Mouse (Mus musculus): ENCODE measurements around the gene Srsf2.

DNA sequence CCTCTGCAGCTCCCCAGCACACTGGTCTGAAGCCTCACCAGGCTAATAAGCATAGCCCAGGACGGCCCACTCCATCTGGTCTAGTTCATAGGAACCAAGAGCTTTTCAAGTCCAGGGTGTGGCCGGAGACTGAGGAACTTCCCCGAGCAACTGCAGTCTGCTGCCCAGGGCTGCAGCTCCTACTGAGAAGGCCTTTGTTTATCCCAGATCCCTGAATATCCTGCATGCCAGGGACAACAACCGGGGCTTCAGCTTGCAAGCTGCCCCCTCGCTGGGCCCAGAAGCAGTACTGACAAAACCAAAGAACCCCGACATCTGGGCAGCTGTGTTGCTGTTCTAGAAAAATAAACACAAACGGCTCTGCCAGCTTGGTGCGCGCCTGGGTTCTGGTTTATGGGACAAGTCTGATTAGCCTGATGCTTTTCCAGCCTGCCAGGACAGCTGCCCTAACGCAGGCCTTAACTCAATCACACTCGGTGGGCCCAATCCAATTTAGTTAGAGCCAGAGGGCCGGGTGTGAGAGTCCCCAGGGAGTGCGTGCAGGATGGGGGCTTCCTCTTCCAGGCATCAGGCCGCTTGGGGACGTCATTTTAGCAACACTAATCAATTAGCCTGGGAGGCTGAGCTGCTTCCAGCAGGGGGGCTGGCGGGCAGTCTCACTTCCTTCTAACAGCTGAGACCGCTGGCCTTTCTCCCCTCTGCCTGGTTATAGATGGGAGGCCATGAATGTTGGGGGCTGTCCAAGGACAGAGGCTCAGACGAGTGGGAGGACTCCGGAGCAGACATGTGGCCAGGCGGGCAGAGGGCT is 38.6 kb downstream of the Srsf2 start:
- TF ChIP-seq TAL1 (IDR thresholded peaks at IDR 0.05; ENCODE audit: low read length) (no peak), GATA1 (IDR thresholded peaks at IDR 0.05; ENCODE audit: low read length) (no peak)

All from erythroblast, embryonic 14.5 days (primary cell).